Mouse (Mus musculus): ENCODE data around the gene Syne1.

The Syne1 gene

DNA sequence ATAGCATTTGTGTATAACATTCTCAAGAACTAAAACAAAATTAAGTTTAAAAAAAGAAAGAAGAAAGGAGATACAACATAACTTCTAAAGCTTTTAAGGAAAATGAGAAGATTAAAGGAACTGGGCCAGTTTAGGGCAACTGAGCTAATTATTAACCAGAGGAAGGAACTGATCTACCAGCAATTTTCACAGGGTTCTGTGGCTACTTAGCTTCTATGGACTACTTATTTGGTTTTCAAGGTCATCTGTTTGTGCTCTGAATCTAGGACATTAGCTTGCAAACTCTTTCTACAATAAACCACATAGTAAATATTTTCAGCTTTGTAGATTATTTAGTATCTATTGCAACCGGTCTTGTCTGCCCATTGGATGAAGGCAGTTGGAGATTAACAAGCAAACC lies 420.8 kb downstream of the Syne1 start:
- DNase-seq = no peak

GRCm38 (mm10) chr10:5124757-5125156 lies 426.5 kb downstream of the Syne1 start:
- no peak for DNase-seq

DNA sequence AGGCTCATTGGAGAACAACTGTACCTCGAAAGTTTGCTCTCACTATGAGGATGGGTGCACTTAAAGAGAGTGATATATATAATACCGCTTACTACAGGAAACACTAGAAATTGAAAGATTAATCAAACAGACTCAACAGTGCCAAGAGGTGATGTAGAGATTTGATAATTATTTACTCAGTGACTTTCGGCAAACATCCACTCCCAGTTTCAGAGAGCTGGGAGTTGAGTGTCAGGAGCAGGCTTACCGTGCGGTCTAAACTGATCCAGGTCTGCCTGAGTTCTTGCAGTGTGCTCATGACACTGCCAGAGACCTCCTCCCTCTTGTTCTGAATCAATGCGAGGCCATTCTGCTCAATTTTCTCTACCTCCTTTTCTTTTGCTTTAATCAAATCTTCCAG lies 434.6 kb downstream of the Syne1 start:
- no peak for DNase-seq

DNA sequence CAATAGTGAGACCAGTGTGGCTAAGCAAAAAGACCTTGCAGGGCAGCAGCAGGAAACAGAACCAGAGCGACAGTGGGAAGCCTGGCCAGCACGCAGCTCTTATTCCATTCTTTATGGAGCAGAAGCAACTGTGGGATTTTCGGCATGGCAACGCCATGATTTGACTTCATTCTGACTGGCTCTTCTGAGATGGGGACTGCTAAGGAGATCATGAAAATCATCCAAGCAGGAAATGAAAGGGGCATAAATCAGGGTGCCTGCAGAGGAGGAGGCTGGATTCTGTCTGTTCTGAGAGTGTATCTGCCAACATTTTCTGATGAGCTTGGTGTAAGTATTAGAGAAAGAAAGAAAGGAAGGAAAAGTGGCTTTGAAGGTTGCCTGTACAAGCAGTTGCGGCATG lies 435.1 kb downstream of the Syne1 start:
- DNase-seq = no peak

GRCm38 (mm10) chr10:5110773-5111172 lies 440.5 kb downstream of the Syne1 start:
- no peak for DNase-seq

GRCm38 (mm10) chr10:5097754-5098137 lies 453.5 kb downstream of the Syne1 start:
- DNase-seq = no peak

- peak in 1 of 2 experiments; percentile 29 for DNase-seq
These were observed 454.1 kb downstream of the Syne1 start for GRCm38 (mm10) chr10:5096996-5097753.

- DNase-seq = no peak
These were observed 462.1 kb downstream of the Syne1 start for GRCm38 (mm10) chr10:5089133-5089532.

DNA sequence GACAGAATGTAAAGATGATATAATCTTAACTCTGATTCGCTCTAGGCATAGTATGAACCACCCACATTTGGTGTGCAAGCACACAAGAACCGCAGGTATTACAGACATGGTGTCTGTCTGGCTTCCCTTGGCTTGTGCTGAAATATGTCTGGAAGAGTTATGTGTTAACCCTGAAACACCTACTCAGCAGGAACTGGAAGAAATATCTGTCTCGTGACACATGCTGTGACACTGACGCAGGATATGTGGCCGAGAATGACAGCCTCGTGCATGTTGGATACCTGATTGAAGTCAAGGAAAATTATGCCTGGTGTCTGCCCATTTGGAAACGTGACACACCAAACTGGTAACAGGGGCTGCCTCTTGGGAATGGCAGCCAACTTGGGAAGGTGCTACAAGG lies 463.9 kb downstream of the Syne1 start:
- no peak for DNase-seq

DNA sequence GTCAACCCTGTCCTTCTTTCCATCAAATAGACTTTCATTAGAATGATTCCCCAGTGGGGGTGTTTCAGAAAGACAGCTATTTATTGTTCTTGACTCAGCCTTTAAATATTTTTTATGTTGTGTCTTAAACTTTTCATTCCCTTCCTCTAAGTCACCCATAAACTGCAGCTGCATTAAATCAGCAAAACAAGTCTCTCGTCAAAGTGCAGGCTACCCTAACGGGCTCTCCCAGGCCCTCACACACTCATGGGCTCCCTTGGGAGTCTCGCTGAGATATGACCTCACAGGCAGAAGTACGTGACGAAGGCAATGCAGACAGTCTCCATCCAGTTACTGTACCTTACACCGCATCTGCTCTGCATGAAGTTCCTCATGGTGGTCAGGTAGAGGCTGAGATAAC lies 465.0 kb downstream of the Syne1 start:
- no peak for DNase-seq

DNA sequence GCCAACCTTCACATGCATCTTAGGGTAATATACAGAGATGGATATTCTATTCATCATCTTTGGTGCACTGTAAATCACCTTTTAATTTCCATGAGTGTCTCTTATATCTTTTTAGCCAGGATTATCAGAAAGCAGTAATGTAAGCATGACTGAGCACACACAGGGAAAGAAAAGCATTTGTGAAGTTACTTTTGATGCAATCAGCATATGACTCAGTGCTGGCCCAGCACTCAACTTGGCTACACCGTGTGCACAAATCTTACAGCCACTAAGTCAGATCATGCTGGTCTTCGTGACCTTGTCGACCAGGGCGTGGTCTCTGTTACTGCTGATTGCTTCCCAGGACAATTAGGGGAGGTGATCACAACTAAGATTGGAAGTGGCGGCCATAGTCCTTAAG lies 465.5 kb downstream of the Syne1 start:
- DNase-seq = no peak

DNA sequence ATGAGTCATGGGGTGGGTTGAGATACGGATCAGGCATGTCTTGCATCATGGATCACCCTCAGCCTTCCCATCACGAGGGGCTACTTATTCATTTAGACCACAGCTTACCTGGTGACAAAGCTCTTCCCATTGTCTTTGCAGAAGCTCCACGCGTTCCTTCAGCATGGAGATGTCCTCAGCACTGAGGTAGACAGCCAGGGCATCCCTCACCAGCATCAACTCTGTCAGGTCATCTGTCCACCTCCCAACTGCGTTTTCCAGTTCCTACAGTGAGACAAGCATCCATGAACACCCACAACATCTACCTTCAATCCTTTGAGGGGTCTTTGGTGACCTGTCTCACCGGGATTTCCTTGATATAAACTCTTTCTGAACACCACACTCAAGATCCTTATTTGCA lies 467.6 kb downstream of the Syne1 start:
- no peak for DNase-seq

DNA sequence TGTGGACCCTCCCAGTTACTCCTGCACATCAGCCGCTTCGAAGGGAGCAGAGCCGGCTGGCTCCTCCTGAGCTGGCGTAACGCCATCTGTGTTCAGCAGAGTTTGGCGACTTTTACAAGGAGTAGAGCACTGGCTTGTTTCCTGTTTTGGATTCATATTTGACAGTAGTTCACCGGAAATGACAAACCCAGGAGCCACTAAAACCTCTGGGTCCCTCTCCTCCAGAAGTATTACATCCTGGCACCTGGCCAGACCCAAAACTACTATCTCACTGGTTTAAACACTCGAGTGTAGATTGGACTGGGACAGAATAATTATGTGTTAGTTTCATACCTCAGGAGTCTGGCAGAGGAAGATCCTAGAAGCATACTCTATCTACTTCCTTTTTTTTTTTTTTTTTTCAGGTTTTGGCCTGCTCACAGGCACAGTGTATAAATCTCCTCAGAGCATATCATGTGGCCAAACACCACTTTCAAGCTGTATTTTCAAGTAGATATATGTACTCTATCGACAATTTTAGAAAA lies 471.3 kb downstream of the Syne1 start:
- peak; percentile 37 to 61 for DNase-seq

DNA sequence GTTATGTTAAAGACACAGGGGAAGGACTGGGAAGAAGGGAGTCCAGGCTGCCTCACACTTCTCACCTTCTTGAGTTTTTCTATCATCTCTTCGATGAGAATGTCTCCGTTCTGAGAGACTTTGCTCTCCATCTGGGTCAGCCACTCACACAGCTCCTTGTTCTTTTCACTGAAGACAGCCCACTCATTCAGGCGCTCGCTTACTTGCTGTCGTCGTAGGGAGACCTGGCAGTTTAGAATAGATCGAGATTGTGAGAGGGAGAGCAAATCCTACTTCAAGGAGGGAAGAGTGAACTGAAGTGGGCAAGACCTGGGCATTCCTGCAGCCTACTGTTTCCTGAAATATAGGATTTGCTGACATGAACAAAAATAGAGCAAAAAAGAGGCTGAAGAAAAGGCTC lies 475.6 kb downstream of the Syne1 start:
- no peak for DNase-seq

DNA sequence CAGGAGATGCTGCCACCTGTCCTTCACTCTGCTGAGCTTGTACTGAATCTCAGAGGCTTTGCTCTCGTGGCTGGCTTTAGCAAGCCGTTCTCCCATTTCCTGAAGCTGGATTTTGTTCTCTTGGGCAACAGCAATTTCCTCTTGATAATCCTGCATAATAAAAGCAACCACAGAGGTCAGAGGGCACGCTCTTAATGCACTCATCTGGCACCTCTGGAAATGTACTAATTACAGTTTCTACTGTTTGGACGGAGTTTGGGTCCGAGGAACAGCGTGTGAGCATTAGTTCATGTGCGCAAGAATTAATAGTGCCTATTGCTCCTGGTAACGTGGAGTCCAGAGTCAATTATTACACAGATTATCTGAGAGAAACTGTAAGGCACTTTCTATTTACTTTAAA lies 479.2 kb downstream of the Syne1 start:
- DNase-seq = no peak

- DNase-seq = no peak
These were observed 480.4 kb downstream of the Syne1 start for GRCm38 (mm10) chr10:5070941-5071231.

GRCm38 (mm10) chr10:5070168-5070940 lies 480.9 kb downstream of the Syne1 start:
- DNase-seq = no peak

GRCm38 (mm10) chr10:5068676-5069265 lies 482.5 kb downstream of the Syne1 start, which contains the start of gene Gm10097:
TSS of gene Gm10097 (plus strand) at chr10:5069192.
- DNase-seq = no peak

- no peak for DNase-seq
These were observed 484.2 kb downstream of the Syne1 start for GRCm38 (mm10) chr10:5067113-5067512.

DNA sequence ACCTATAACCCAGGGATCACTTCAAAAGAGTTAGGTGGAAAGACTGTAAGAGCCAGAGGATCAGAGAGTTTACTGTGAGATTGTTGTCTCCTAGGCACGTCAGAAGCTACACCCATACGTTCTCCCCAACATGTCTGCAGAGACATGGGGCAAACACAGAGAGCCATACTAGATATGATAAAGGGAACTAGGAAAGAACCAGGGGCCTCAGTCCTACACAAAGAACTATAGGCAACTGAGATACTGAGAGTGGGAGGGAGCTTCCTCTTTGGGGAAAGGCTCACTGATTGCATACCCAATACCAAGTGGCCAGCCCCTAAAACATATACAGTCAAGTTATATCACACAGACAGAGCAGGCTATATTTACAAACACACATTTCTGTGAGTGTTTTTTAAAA lies 491.3 kb downstream of the Syne1 start:
- DNase-seq = no peak

DNA sequence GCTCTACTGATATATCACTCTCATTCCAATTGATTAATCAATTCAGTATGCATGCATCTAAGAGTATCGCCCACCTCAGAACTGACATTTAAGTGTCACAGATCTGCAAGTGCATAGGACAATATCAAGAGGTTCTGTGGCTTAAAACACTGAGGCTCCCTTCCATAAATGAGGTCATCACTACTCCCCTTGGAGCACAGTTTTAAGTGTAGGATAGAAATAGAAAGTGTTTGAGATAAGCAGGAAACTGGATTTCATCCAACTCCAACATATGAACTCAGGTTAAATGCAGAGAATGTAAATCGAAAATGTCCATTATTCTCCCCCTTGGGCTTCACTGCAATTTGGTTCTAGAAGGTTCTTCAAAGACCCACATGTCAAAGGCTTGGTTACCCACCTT lies 492.4 kb downstream of the Syne1 start:
- DNase-seq = no peak

DNA sequence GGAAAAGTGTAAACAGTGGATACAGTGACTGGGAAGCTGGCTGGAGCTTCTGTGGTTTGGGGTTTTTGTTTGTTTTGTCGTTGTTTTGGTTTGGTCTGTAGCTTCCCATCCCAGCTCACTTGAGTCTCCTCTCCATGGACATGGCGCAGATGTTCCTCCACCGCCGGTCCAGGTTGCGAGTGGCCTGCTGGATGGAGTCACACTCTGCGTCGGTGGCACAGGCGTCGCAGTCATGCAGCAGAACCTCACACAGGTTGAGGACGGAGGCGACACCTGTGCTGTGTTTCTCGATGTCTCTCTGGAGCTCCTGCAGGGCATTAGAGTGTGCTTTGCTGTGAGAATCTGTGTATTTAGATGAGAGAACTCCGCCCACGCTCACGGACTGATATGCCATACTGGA lies 493.6 kb downstream of the Syne1 start:
- DNase-seq = no peak

GRCm38 (mm10) chr10:5056940-5057339 lies 494.3 kb downstream of the Syne1 start:
- DNase-seq = no peak

- no peak for DNase-seq
These were observed 495.0 kb downstream of the Syne1 start for GRCm38 (mm10) chr10:5056243-5056735.
